Mouse (Mus musculus): ENCODE measurements around the gene Hnrnph2. TPM values are rescaled to one million over a fixed set of nuclear protein-coding genes. Genes with fewer than 3 reads are reported as not detected.

The Hnrnph2 gene
- total and polyA plus RNA-seq, 2 experiments from 2014 or later: 35.9 to 131 TPM

DNA sequence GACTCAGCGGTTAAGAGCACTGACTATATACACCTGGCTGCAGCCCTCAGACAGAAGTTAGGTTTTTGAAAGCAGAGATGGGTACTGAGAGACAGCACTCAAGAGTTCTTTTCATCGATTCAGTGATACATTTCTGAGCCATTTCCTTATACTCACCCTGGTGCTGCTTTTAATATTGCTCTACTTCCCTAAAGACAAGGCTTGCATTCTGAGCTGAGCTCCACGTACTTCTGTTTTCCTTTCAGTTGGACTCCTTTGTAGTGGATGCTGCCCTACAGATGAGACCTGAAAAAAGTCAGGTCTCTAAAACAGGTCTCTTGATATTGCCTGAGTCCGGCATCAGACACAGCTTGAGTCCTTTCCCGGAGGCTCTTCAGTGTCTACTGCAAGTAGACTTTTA is 31.7 kb downstream of the Hnrnph2 start:
- no peak overlapping the region for H3K4me3 ChIP-seq (ENCODE audit: low read length)
- TF ChIP-seq CTCF (IDR thresholded peaks at IDR 0.05; ENCODE audit: low read depth): no peak
- no peaks in the 10 kb centered on the region for H3K4me1 ChIP-seq (ENCODE audit: insufficient read depth, low read length)
- ATAC-seq (no peak), DNase-seq (ENCODE audit: low spot score) (no peak)
- WGBS: 95% methylated on average over 5 of the region's 5 CpGs
- H3K9me3 ChIP-seq (ENCODE audit: low read length): no peaks in the 10 kb centered on the region
- H3K36me3 ChIP-seq (ENCODE audit: insufficient read depth, low read length): no peaks in the 10 kb centered on the region
- H3K27ac ChIP-seq: no peak overlapping the region
- no peaks in the 10 kb centered on the region for H3K27me3 ChIP-seq (ENCODE audit: insufficient read depth, low read length)
- no peak overlapping the region for H3K4me2 ChIP-seq (ENCODE audit: low read depth, low read length)
- H3K9ac ChIP-seq (replicated peaks; ENCODE audit: low read length): no peak overlapping the region

DNA sequence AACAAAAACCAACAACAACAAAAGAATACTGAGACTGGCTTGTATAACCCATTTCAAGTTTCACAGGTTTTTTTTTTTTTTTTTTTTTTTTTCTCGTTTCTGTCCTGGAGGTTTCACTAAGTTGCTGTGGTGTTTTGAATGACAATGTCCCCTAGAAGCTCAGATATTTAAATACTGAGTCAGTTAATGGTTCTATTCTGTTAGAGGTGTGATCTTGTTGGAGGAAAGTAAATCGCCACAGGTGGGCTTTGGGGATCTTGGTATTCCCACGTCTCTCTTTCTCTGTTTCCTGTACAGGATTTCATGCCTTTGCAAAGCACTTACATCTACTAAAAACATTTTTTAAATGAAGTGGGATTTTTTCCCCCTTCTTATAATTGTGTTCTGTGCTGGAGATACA is 34.1 kb downstream of the Hnrnph2 start:
- Histone ChIP-seq H3K27ac (no peak overlapping the region), H3K4me3 (ENCODE audit: low read length) (no peak overlapping the region), H3K4me2 (ENCODE audit: low read depth, low read length) (no peak overlapping the region), H3K36me3 (ENCODE audit: insufficient read depth, low read length) (no peaks in the 10 kb centered on the region), H3K27me3 (ENCODE audit: insufficient read depth, low read length) (no peaks in the 10 kb centered on the region), H3K9me3 (ENCODE audit: low read length) (no peaks in the 10 kb centered on the region), H3K4me1 (ENCODE audit: insufficient read depth, low read length) (no peaks in the 10 kb centered on the region), H3K9ac (replicated peaks; ENCODE audit: low read length) (no peak overlapping the region)
- ATAC-seq: no peak
- TF ChIP-seq CTCF (IDR thresholded peaks at IDR 0.05; ENCODE audit: low read depth): no peak
- 48% methylated on average over 3 of the region's 3 CpGs for WGBS
- DNase-seq (ENCODE audit: low spot score): no peak

DNA sequence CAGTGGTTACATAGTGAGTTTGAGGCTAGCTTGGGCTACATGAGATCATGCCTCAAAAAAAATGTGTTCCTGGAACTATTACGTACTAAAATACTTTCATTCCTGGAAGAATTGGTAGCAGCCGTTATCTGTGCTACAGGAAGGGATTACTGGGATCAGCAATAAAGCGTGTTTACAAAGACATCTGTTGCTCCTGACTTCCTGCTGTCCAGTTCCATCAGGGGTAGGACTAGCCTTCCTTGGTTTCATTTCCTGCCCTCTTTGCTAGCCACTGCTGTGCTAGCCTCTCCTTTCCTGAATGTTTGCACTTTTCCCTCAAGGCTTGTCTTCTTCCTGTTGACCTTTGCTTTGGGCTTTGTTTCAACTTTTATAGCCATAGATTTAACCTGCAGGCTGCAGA is 34.9 kb downstream of the Hnrnph2 start:
- Histone ChIP-seq H3K4me1 (ENCODE audit: insufficient read depth, low read length) (no peaks in the 10 kb centered on the region), H3K9me3 (ENCODE audit: low read length) (no peaks in the 10 kb centered on the region), H3K4me3 (ENCODE audit: low read length) (no peak overlapping the region), H3K36me3 (ENCODE audit: insufficient read depth, low read length) (no peaks in the 10 kb centered on the region), H3K9ac (replicated peaks; ENCODE audit: low read length) (no peak overlapping the region), H3K4me2 (ENCODE audit: low read depth, low read length) (no peak overlapping the region), H3K27ac (no peak overlapping the region), H3K27me3 (ENCODE audit: insufficient read depth, low read length) (no peaks in the 10 kb centered on the region)
- TF ChIP-seq CTCF (IDR thresholded peaks at IDR 0.05; ENCODE audit: low read depth): no peak
- DNase-seq (ENCODE audit: low spot score): no peak
- no peak for ATAC-seq
- 82% methylated on average over 3 of the region's 3 CpGs for WGBS

DNA sequence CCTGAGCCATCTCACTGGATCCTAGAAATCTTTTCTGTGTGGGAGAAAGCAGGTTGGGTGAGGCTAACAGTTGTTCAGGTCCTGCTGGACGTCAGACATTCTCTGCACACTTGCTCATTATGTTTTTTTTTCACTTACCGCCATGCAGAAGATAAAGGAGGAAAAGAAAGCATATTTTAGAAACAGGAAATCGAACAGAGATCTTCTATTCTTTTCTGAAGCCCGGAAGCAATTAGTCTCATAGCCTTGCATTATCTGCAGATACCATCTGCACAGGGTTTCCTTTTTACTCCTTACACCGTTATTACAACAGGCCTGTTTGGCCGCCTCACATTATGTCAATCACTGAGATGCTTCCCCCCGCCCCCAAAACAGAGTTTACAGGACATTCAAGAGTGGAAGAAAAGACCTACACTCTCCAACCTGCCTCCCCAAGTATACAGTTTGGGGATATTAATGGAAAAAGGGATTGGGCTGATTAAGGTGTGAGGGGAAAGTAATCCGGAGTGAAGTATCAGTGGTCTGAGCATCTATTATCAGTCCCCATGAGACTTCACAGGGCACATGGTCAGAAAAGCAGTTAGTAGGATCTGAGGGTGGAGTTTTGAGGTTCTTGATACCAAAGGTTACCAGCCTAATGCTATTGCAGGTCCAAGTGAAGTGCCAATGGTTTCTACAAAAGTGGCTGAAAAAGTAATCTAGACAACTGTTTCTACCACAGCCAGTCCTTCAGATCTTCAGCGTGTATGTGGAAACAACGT is 40.2 kb downstream of the Hnrnph2 start:
- 71% methylated on average over 10 of the region's 10 CpGs for WGBS
- no peaks in the 10 kb centered on the region for H3K9me3 ChIP-seq (ENCODE audit: low read length)

DNA sequence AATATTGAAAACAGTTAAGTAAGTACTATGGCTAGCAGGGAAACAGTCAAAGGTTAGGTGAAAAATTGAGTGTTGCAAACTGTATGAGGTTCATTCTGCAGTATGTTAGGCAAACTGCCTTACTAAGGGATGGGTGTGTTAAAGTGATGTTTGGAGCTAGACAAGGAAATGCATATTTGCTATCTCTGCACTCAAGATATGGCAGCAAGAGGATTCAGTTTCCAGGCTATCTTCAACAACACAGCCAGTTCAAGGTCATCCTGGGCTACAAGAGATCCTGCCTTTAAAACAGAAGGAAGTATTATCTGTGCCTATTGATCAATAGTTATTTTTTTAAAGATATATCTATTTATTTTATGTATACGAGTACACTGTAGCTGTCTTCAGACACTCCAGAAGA is 45.4 kb downstream of the Hnrnph2 start:
- no peak overlapping the region for H3K4me2 ChIP-seq (ENCODE audit: low read depth, low read length)
- H3K36me3 ChIP-seq (ENCODE audit: insufficient read depth, low read length): no peaks in the 10 kb centered on the region
- no peaks in the 10 kb centered on the region for H3K4me1 ChIP-seq (ENCODE audit: insufficient read depth, low read length)
- DNase-seq (ENCODE audit: low spot score): no peak
- H3K27ac ChIP-seq: no peak overlapping the region
- TF ChIP-seq CTCF (IDR thresholded peaks at IDR 0.05; ENCODE audit: low read depth): no peak
- no peak overlapping the region for H3K4me3 ChIP-seq (ENCODE audit: low read length)
- 87% methylated on average over 1 of the region's 1 CpGs for WGBS
- ATAC-seq: no peak
- H3K9ac ChIP-seq (replicated peaks; ENCODE audit: low read length): no peak overlapping the region
- H3K9me3 ChIP-seq (ENCODE audit: low read length): no peaks in the 10 kb centered on the region
- H3K27me3 ChIP-seq (ENCODE audit: insufficient read depth, low read length): no peaks in the 10 kb centered on the region

More for the DNA sequence above, 40.2 kb downstream of the Hnrnph2 start:
- H3K27me3 ChIP-seq (ENCODE audit: insufficient read depth, low read length): no peaks in the 10 kb centered on the region
- no peaks in the 10 kb centered on the region for H3K4me1 ChIP-seq (ENCODE audit: insufficient read depth, low read length)
- no peak overlapping the region for H3K9ac ChIP-seq (replicated peaks; ENCODE audit: low read length)
- H3K4me3 ChIP-seq (ENCODE audit: low read length): no peak overlapping the region
- no peaks in the 10 kb centered on the region for H3K36me3 ChIP-seq (ENCODE audit: insufficient read depth, low read length)
- DNase-seq (ENCODE audit: low spot score) (no peak), ATAC-seq (no peak)
- H3K27ac ChIP-seq: no peak overlapping the region
- no peak overlapping the region for H3K4me2 ChIP-seq (ENCODE audit: low read depth, low read length)
- TF ChIP-seq CTCF (IDR thresholded peaks at IDR 0.05; ENCODE audit: low read depth): no peak

DNA sequence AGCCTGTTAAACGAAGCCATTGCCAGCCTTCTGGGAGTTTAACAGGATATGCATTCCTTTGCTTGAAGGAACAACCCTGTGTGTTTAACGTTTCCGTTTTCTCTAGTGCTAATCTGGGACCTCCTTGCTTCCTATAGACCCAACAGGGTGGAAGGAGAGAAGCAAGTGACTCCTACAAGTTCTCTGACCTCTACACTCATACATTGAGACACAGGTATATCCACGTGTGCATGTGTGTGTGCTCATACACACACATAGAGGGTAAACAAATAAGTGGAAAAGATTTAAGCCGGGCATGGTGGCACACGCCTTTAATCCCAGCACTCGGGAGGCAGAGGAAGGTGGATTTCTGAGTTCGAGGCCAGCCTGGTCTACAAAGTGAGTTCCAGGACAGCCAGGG is 46.4 kb downstream of the Hnrnph2 start:
- Histone ChIP-seq H3K4me1 (ENCODE audit: insufficient read depth, low read length) (no peaks in the 10 kb centered on the region), H3K27me3 (ENCODE audit: insufficient read depth, low read length) (no peaks in the 10 kb centered on the region), H3K4me3 (ENCODE audit: low read length) (no peak overlapping the region), H3K27ac (no peak overlapping the region), H3K9me3 (ENCODE audit: low read length) (no peaks in the 10 kb centered on the region), H3K9ac (replicated peaks; ENCODE audit: low read length) (no peak overlapping the region), H3K36me3 (ENCODE audit: insufficient read depth, low read length) (no peaks in the 10 kb centered on the region), H3K4me2 (ENCODE audit: low read depth, low read length) (no peak overlapping the region)
- TF ChIP-seq CTCF (IDR thresholded peaks at IDR 0.05; ENCODE audit: low read depth): no peak
- ATAC-seq: no peak
- WGBS: 69% methylated on average over 8 of the region's 8 CpGs
- no peak for DNase-seq (ENCODE audit: low spot score)

DNA sequence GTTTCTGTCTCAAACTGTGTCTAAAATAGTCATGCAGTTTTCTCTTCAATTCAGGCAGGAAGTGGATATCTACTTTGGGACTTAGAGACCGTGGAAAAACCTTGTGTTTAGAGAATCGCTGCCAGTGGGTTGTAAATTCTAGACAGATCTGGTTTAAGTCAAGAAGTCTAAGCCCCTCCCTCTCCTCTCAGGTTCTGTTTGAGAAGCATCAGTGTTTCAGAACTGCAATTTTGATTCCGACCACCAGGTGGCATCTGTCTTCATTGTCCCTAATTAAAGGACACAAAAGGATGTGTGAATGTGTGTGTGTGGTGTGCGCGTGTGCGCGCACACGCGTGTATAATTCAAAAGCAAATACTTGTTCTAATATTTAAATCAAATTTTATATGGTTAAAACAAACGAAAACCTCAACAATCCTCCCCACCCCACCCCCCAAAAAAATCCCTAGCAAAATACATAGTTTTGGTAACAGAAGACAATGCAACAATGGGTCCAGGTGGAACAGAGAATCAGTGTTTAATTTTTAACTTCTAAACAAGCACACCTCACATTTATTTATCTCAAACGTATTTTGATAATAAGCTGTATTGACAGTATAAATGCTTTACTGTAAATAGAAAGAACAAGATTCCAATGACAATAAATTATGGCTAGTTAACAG is 47.2 kb downstream of the Hnrnph2 start:
- no peak overlapping the region for H3K9ac ChIP-seq (replicated peaks; ENCODE audit: low read length)
- H3K27me3 ChIP-seq (ENCODE audit: insufficient read depth, low read length): no peaks in the 10 kb centered on the region
- peak; percentile 82 for ATAC-seq
- TF ChIP-seq CTCF (IDR thresholded peaks at IDR 0.05; ENCODE audit: low read depth): peak; percentile 73
- peak overlapping the region; percentile 37 for H3K4me2 ChIP-seq (ENCODE audit: low read depth, low read length)
- no peak overlapping the region for H3K27ac ChIP-seq
- no peak overlapping the region for H3K4me3 ChIP-seq (ENCODE audit: low read length)
- no peaks in the 10 kb centered on the region for H3K4me1 ChIP-seq (ENCODE audit: insufficient read depth, low read length)
- H3K9me3 ChIP-seq (ENCODE audit: low read length): no peaks in the 10 kb centered on the region
- peak; percentile 92 for DNase-seq (ENCODE audit: low spot score)
- H3K36me3 ChIP-seq (ENCODE audit: insufficient read depth, low read length): no peaks in the 10 kb centered on the region
- 25% methylated on average over 11 of the region's 11 CpGs for WGBS

Data from hindbrain, postnatal 0 days (tissue).